Mouse (Mus musculus) liver, postnatal 0 days (tissue): ENCODE measurements around the gene Atp1a3. TPM values are rescaled to one million over a fixed set of nuclear protein-coding genes. Genes with fewer than 3 reads are reported as not detected.

Source experiments
- ATAC-seq: fragments of 200-750 bp; cut with Nextera tagmentation; 2 replicates; pipeline ENCODE4 v1.8.0; 2017; ENCODE audit warnings: mild to moderate bottlenecking, moderate library complexity
- DNase-seq: peaks from one replicate; pipeline ENCODE4 v3.0.0-alpha.2; 2016
- H3K27ac ChIP-seq: fragments of 300-500 bp; sonication (generic); 2 replicates; pipeline ENCODE4 v1.5.1; 2014; ENCODE audit warnings: antibody characterized with exemption, moderate library complexity, mild to moderate bottlenecking, low read depth
- H3K27me3 ChIP-seq: fragments of 300-500 bp; sonication (generic); 2 replicates; pipeline ENCODE4 v1.6.1; 2014; ENCODE audit warnings: low read length, control low read depth, mixed read lengths; ENCODE audit not compliant: insufficient read depth
- H3K36me3 ChIP-seq: fragments of 300-500 bp; sonication (generic); replicated peaks from 2 replicates; pipeline ENCODE4 v1.6.1; 2014; ENCODE audit warnings: mild to moderate bottlenecking, control low read depth, low read length, moderate library complexity, mixed read lengths; ENCODE audit not compliant: insufficient read depth
- H3K4me1 ChIP-seq: fragments of 300-500 bp; sonication (generic); 2 replicates; pipeline ENCODE4 v1.6.1; 2014; ENCODE audit warnings: antibody characterized with exemption, mild to moderate bottlenecking, control low read depth; ENCODE audit not compliant: insufficient read depth
- H3K4me2 ChIP-seq: fragments of 300-500 bp; sonication (generic); 2 replicates; pipeline ENCODE4 v1.6.1; 2014; ENCODE audit warnings: low read depth, mild to moderate bottlenecking, low read length, moderate library complexity, mixed read lengths
- H3K4me3 ChIP-seq: fragments of 300-500 bp; sonication (generic); 2 replicates; pipeline ENCODE4 v1.5.1; 2014; ENCODE audit warnings: low read depth, low read length
- H3K9ac ChIP-seq: fragments of 300-500 bp; sonication (generic); replicated peaks from 2 replicates; pipeline ENCODE4 v1.6.1; 2014; ENCODE audit warnings: mild to moderate bottlenecking, moderate library complexity
- H3K9me3 ChIP-seq: fragments of 300-500 bp; sonication (generic); 2 replicates; pipeline ENCODE4 v1.6.1; 2016; ENCODE audit warnings: mild to moderate bottlenecking, control low read depth, low read length, mixed read lengths
- CTCF ChIP-seq: sonication (generic); IDR thresholded peaks from 2 replicates; pipeline ENCODE4 v1.5.1; 2016; ENCODE audit warnings: antibody characterized with exemption, low read depth
- EP300 ChIP-seq: IDR thresholded peaks from 2 replicates; pipeline ENCODE4 v1.6.1; 2016; ENCODE audit warnings: antibody characterized with exemption, low read depth, mild to moderate bottlenecking
- WGBS: fragments of 180-500 bp; shearing (Covaris S2); extraction: QIAGEN DNeasy Blood & Tissue Kit; methylation state at CpG from one replicate; pipeline ENCODE4 v1.1.7; 2014; ENCODE audit not compliant: insufficient replicate concordance; 5-methylcytosine and 5-hydroxymethylcytosine counted together
- polyA plus RNA-seq: library from polyadenylated mRNA; unstranded; fragments of >200 nt; fragmentation: Nextera tagmentation; extraction: Ambion mirVana; gene quantifications from 2 replicates; pipeline ENCODE4 v1.2.1, GENCODE M21; 2015

Atp1a3 gene
- polyA plus RNA-seq, 1 experiment from 2014 or later, result 1.2 TPM

DNA sequence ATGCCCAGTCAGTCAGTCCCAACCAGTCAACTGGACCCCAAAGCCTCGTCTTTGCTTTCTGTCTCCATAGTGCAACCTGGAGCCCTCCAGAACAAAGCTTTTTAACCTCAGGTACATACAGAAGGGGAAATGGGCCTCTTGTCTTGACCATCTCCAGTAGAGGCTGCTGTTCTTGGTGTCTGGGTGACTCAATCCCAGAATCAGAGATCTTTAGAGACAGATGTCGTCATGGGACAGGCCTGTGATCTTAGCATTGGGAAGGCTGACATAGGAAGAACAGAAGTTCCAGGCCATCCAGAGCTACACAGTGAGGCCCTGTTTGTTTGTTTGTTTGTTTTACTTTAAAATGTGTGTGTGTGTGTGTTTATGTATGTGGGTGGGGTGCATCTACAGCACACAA lies 41.5 kb downstream of the Atp1a3 start:
- Histone ChIP-seq H3K4me2 (no peak overlapping the region), H3K9me3 (no peaks in the 10 kb centered on the region), H3K9ac (no peak overlapping the region), H3K4me3 (no peak overlapping the region), H3K4me1 (no peaks in the 10 kb centered on the region), H3K27ac (no peak overlapping the region), H3K27me3 (no peaks in the 10 kb centered on the region), H3K36me3 (no peaks in the 10 kb centered on the region)
- TF ChIP-seq EP300, result no peak
- no peak for TF ChIP-seq CTCF
- 72% methylated on average over 2 of the region's 2 CpGs for WGBS
- ATAC-seq (no peak), DNase-seq (no peak)

DNA sequence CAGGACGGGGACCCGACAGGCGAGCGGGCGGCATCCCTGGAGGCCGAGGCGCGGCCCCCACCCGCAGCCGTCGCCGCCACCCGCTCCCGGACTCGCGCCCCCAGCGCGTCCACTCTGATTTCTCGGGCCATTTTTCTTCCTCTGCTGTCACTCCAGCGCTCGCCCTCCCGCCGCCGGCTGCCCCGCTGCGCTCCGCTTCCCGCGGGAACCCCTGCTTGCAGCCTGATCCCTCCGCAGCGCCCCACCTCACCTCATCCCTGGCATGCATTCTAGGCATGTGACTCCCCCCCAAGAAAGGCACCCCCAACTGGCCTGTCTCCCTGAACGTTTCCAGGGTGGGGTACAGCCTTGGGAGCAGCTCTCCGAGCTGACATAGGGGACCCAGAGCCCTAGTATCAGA lies 50.5 kb downstream of the Atp1a3 start:
- Histone ChIP-seq H3K4me2 (peak overlapping the region; percentile 69; the same call in 1 of the 2 replicates), H3K9ac (no peak overlapping the region), H3K27me3 (peaks cover 64% of the 10 kb centered on the region), H3K4me3 (peak overlapping the region; percentile 45), H3K4me1 (no peaks in the 10 kb centered on the region; the same call in 1 of the 2 replicates), H3K9me3 (no peaks in the 10 kb centered on the region), H3K36me3 (no peaks in the 10 kb centered on the region), H3K27ac (no peak overlapping the region)
- DNase-seq (no peak), ATAC-seq (no peak)
- 25% methylated on average over 25 of the region's 33 CpGs for WGBS
- TF ChIP-seq CTCF (no peak), EP300 (no peak)

DNA sequence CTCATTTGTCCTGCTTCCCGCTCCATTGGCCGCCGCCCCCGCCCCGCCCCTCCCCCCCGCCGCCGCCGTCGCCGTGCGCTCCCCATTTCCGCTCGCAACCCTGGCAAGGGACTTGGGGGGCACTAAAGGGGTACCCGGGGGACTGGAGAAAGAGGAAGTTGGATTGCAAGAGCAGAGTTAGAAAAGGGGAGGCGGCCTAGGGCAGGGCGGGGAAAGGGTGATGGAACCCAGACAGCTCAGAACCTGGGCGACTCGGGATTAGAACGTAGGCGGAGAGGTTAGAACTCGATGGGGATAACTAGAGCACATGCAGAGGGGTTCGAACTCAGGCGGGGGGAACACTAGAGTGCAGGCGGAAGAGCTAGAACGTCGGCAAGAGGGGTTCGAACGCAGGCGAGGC lies 51.3 kb downstream of the Atp1a3 start:
- Histone ChIP-seq H3K4me3 (peak overlapping the region; percentile 45), H3K9ac (peak overlapping the region; percentile 44; the same call in 1 of the 2 replicates), H3K27me3 (peaks cover 72% of the 10 kb centered on the region), H3K27ac (no peak overlapping the region), H3K4me2 (peak overlapping the region; percentile 69), H3K36me3 (no peaks in the 10 kb centered on the region), H3K9me3 (no peaks in the 10 kb centered on the region), H3K4me1 (no peaks in the 10 kb centered on the region; the same call in 1 of the 2 replicates)
- TF ChIP-seq CTCF, result no peak
- no peak for TF ChIP-seq EP300
- peak; percentile 63; the same call in 1 of the 2 replicates for ATAC-seq
- 2% methylated on average over 18 of the region's 30 CpGs for WGBS
- DNase-seq, result peak; percentile 59

DNA sequence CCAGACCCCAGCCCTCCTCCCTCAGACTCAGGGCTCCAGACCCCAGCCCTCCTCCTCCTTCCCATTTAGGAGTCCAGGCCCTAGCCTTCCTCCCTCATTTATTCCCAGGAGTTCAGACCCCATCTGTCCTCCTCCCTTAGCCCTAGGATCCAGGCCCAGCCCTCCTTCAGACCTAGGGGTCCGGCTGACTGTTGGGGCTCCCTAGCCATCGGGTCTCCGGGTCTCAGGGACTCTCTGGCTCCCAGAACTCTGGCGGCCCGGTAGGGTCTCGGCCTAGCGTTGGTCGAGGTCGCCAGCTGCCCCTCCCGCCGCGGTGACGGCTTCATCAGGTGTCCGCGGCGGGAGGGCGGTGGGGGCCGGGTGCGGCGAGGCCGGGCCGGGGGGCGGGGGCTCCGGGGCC lies 51.8 kb downstream of the Atp1a3 start:
- Histone ChIP-seq H3K27me3 (peaks cover 77% of the 10 kb centered on the region), H3K27ac (no peak overlapping the region), H3K4me3 (peak overlapping the region; percentile 45), H3K9me3 (no peaks in the 10 kb centered on the region), H3K36me3 (no peaks in the 10 kb centered on the region), H3K4me2 (peak overlapping the region; percentile 69), H3K9ac (peak overlapping the region; percentile 44; the same call in 1 of the 2 replicates), H3K4me1 (no peaks in the 10 kb centered on the region; the same call in 1 of the 2 replicates)
- DNase-seq (no peak), ATAC-seq (no peak)
- WGBS, result under 1% methylated on average over 24 of the region's 24 CpGs
- TF ChIP-seq CTCF (no peak), EP300 (no peak)

DNA sequence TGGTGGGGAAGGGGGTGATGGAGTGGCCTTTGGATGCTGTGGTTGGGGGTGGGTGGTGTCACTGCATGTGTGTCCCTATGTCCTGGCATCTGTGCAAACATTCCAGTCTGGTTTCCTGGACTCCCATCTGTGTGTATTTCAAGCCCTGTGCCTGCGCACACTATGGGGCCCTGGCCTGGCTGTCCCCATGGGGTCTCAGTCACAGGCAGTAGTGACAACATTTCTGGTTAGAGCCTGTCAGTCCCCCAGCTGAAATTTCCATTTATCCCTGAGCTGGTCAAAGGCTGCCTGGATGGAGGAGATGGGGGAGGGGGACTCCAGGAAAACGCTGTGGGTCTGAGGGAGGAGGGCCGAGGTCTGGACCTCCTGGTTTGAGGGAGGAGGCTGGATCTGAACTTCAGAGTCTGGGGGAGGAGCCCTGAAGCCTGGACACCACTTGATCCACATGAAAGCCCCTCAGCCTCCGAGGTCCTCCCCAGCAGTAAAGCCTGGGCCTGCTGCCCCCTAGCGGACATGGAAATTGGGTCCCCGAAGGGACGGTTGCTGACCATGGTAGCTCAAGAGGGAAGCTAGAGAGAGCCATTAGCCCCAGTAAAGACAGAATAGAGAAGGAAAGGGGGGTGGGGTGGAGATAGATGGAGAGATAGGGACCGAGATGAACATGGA lies 55.7 kb downstream of the Atp1a3 start:
- TF ChIP-seq EP300 (no peak), CTCF (peak; percentile 89)
- Histone ChIP-seq H3K4me3 (no peak overlapping the region), H3K4me1 (no peaks in the 10 kb centered on the region; the same call in 1 of the 2 replicates), H3K4me2 (no peak overlapping the region), H3K36me3 (no peaks in the 10 kb centered on the region), H3K9me3 (no peaks in the 10 kb centered on the region), H3K27me3 (peaks cover 96% of the 10 kb centered on the region), H3K9ac (no peak overlapping the region), H3K27ac (no peak overlapping the region)
- WGBS, result under 1% methylated on average over 8 of the region's 8 CpGs
- peak; percentile 81 for DNase-seq
- peak; percentile 50; the same call in 1 of the 2 replicates for ATAC-seq

DNA sequence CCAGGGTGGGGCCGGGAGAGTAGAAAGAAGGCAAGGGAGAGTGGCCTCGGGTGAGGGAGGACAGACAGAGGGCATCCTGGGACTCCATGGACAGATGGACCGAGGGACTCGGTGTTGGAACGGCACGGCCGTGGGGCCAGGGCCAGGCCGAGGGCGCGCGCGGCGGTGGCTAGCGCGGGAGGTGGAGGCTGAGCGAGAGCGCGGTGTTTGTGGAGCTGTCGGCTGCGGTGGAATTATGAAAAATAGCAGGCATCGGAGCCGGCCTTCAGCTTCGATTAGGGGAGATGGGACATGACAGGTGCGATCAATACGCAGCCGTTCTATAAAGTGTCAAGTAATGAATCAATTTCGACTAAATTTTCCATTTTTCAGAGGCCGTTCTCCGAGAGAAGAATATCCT lies 57.0 kb downstream of the Atp1a3 start:
- Histone ChIP-seq H3K27ac (no peak overlapping the region), H3K4me2 (no peak overlapping the region), H3K4me3 (no peak overlapping the region), H3K36me3 (no peaks in the 10 kb centered on the region), H3K4me1 (0 out of 2 replicates have a peak, but pooled peaks cover 3% of the 10 kb centered on the region), H3K9ac (no peak overlapping the region), H3K27me3 (peaks cover 96% of the 10 kb centered on the region), H3K9me3 (no peaks in the 10 kb centered on the region)
- no peak for TF ChIP-seq EP300
- TF ChIP-seq CTCF, result no peak
- no peak for ATAC-seq
- WGBS, result 5% methylated on average over 29 of the region's 29 CpGs
- no peak for DNase-seq
